Mouse (Mus musculus) hindbrain, embryonic 11.5 days (tissue): ENCODE measurements around the gene Tnni3. TPM values are rescaled to one million over a fixed set of nuclear protein-coding genes. Genes with fewer than 3 reads are reported as not detected.

ENCODE experiments used
- ATAC-seq: fragments of 200-750 bp; cut with Nextera tagmentation; 2 replicates; pipeline ENCODE4 v1.8.0; 2017; ENCODE audit warnings: mild to moderate bottlenecking, moderate TSS enrichment, moderate library complexity; ENCODE audit not compliant: low FRiP score
- DNase-seq: peaks from one replicate; pipeline ENCODE4 v3.0.0-alpha.2; 2015; ENCODE audit warnings: low spot score
- H3K27ac ChIP-seq: fragments of 300-500 bp; sonication (generic); 2 replicates; pipeline ENCODE4 v1.5.1; 2014; ENCODE audit warnings: mild to moderate bottlenecking, low read depth, low read length
- H3K27me3 ChIP-seq: fragments of 300-500 bp; sonication (generic); 2 replicates; pipeline ENCODE4 v1.6.1; 2014; ENCODE audit warnings: mild to moderate bottlenecking, low read length, moderate library complexity, mixed read lengths; ENCODE audit not compliant: control insufficient read depth, insufficient read depth
- H3K36me3 ChIP-seq: fragments of 300-500 bp; sonication (generic); 2 replicates; pipeline ENCODE4 v1.6.1; 2014; ENCODE audit warnings: mild to moderate bottlenecking, low read length, moderate library complexity, mixed read lengths; ENCODE audit not compliant: control insufficient read depth, insufficient read depth
- H3K4me1 ChIP-seq: fragments of 300-500 bp; sonication (generic); replicated peaks from 2 replicates; pipeline ENCODE4 v1.6.1; 2014; ENCODE audit warnings: low read length, mixed read lengths; ENCODE audit not compliant: control insufficient read depth, insufficient read depth
- H3K4me2 ChIP-seq: fragments of 300-500 bp; sonication (generic); replicated peaks from 2 replicates; pipeline ENCODE4 v1.6.1; 2014; ENCODE audit warnings: mild to moderate bottlenecking, low read depth, low read length
- H3K4me3 ChIP-seq: fragments of 300-500 bp; sonication (generic); 2 replicates; pipeline ENCODE4 v1.5.1; 2014; ENCODE audit warnings: low read depth, low read length
- H3K9ac ChIP-seq: fragments of 300-500 bp; sonication (generic); 2 replicates; pipeline ENCODE4 v1.6.1; 2014; ENCODE audit warnings: low read depth, low read length
- H3K9me3 ChIP-seq: fragments of 300-500 bp; sonication (generic); 2 replicates; pipeline ENCODE4 v1.6.1; 2016; ENCODE audit warnings: low read length; ENCODE audit not compliant: control insufficient read depth
- WGBS: fragments of 180-500 bp; shearing (Covaris S2); extraction: QIAGEN DNeasy Blood & Tissue Kit; methylation state at CpG from one replicate; pipeline ENCODE4 v1.1.7; 2014; 5-methylcytosine and 5-hydroxymethylcytosine counted together
- polyA plus RNA-seq: library from polyadenylated mRNA; unstranded; fragments of >200 nt; fragmentation: Nextera tagmentation; extraction: Ambion mirVana; gene quantifications from 2 replicates; pipeline ENCODE4 v1.2.1, GENCODE M21; 2014

Tnni3 gene
- polyA plus RNA-seq, 1 experiment from 2014 or later, result 2.5 TPM

- WGBS, result 89% methylated on average over 9 of the region's 9 CpGs
- no peak overlapping the region for H3K4me3 ChIP-seq
- no peak overlapping the region for H3K27ac ChIP-seq
- H3K9ac ChIP-seq, result no peak overlapping the region
- peaks cover 2% of the 10 kb centered on the region for H3K36me3 ChIP-seq
- H3K9me3 ChIP-seq, result no peaks in the 10 kb centered on the region
- H3K27me3 ChIP-seq, result no peaks in the 10 kb centered on the region
- ATAC-seq (no peak), DNase-seq (no peak)
- no peak overlapping the region for H3K4me2 ChIP-seq
- H3K4me1 ChIP-seq, result peaks cover 9% of the 10 kb centered on the region
These were observed 26.6 kb downstream of the Tnni3 start for GRCm38 (mm10) chr7:4497271-4497903.

- peaks cover 9% of the 10 kb centered on the region for H3K4me1 ChIP-seq
- no peaks in the 10 kb centered on the region for H3K9me3 ChIP-seq
- ATAC-seq (no peak), DNase-seq (no peak)
- no peaks in the 10 kb centered on the region for H3K27me3 ChIP-seq
- H3K4me3 ChIP-seq, result no peak overlapping the region
- H3K9ac ChIP-seq, result no peak overlapping the region
- H3K4me2 ChIP-seq, result no peak overlapping the region
- H3K36me3 ChIP-seq, result peaks cover 2% of the 10 kb centered on the region
- 95% methylated on average over 3 of the region's 3 CpGs for WGBS
- H3K27ac ChIP-seq, result no peak overlapping the region
These were observed 27.6 kb downstream of the Tnni3 start for GRCm38 (mm10) chr7:4496468-4496867.

- Histone ChIP-seq H3K4me3 (no peak overlapping the region), H3K27me3 (no peaks in the 10 kb centered on the region), H3K4me1 (peaks cover 3% of the 10 kb centered on the region), H3K9ac (no peak overlapping the region), H3K36me3 (peaks cover 8% of the 10 kb centered on the region), H3K9me3 (no peaks in the 10 kb centered on the region), H3K27ac (no peak overlapping the region), H3K4me2 (no peak overlapping the region)
- ATAC-seq (no peak), DNase-seq (no peak)
- 89% methylated on average over 1 of the region's 1 CpGs for WGBS
These were observed 30.0 kb downstream of the Tnni3 start for GRCm38 (mm10) chr7:4493991-4494390.

GRCm38 (mm10) chr7:4492284-4493224 is 31.5 kb downstream of the Tnni3 start:
- 87% methylated on average over 13 of the region's 13 CpGs for WGBS

GRCm38 (mm10) chr7:4491308-4491707 is 32.7 kb downstream of the Tnni3 start:
- Histone ChIP-seq H3K4me1 (no peaks in the 10 kb centered on the region), H3K27ac (no peak overlapping the region), H3K9ac (no peak overlapping the region), H3K27me3 (no peaks in the 10 kb centered on the region), H3K4me3 (no peak overlapping the region), H3K9me3 (no peaks in the 10 kb centered on the region), H3K4me2 (no peak overlapping the region), H3K36me3 (peaks cover 8% of the 10 kb centered on the region)
- no peak for ATAC-seq
- DNase-seq, result no peak
- 87% methylated on average over 6 of the region's 6 CpGs for WGBS

More at GRCm38 (mm10) chr7:4492284-4493224, 31.5 kb downstream of the Tnni3 start:
- Histone ChIP-seq H3K4me1 (no peaks in the 10 kb centered on the region), H3K27me3 (no peaks in the 10 kb centered on the region), H3K9ac (no peak overlapping the region), H3K4me2 (no peak overlapping the region), H3K27ac (no peak overlapping the region), H3K36me3 (peaks cover 8% of the 10 kb centered on the region), H3K9me3 (no peaks in the 10 kb centered on the region), H3K4me3 (no peak overlapping the region)
- no peak for ATAC-seq
- DNase-seq, result no peak

GRCm38 (mm10) chr7:4482281-4482680 is 41.7 kb downstream of the Tnni3 start:
- Histone ChIP-seq H3K4me3 (no peak overlapping the region), H3K27me3 (peaks cover 2% of the 10 kb centered on the region; the same call in 1 of the 2 replicates), H3K36me3 (peaks cover 22% of the 10 kb centered on the region), H3K9me3 (no peaks in the 10 kb centered on the region), H3K4me1 (peaks cover 8% of the 10 kb centered on the region; the same call in 1 of the 2 replicates), H3K4me2 (no peak overlapping the region), H3K27ac (no peak overlapping the region), H3K9ac (no peak overlapping the region)
- no peak for ATAC-seq
- no peak for DNase-seq
- 87% methylated on average over 12 of the region's 12 CpGs for WGBS

- Histone ChIP-seq H3K4me2 (no peak overlapping the region), H3K4me1 (peaks cover 8% of the 10 kb centered on the region; the same call in 1 of the 2 replicates), H3K9me3 (no peaks in the 10 kb centered on the region), H3K4me3 (no peak overlapping the region), H3K27ac (no peak overlapping the region), H3K27me3 (peaks cover 2% of the 10 kb centered on the region; the same call in 1 of the 2 replicates), H3K36me3 (peaks cover 22% of the 10 kb centered on the region), H3K9ac (no peak overlapping the region)
- ATAC-seq (no peak), DNase-seq (peak; percentile 49)
- 29% methylated on average over 6 of the region's 6 CpGs for WGBS
These were observed 44.4 kb downstream of the Tnni3 start for GRCm38 (mm10) chr7:4479674-4480073.

- 2% methylated on average over 16 of the region's 16 CpGs for WGBS
- Histone ChIP-seq H3K9me3 (no peaks in the 10 kb centered on the region), H3K4me3 (peak overlapping the region; percentile 42), H3K27me3 (peaks cover 8% of the 10 kb centered on the region), H3K4me1 (peaks cover 8% of the 10 kb centered on the region; the same call in 1 of the 2 replicates), H3K27ac (peak overlapping the region; percentile 63; the same call in 1 of the 2 replicates), H3K9ac (peak overlapping the region; percentile 29; the same call in 1 of the 2 replicates), H3K36me3 (peaks cover 18% of the 10 kb centered on the region), H3K4me2 (peak overlapping the region; percentile 61)
- peak; percentile 34 for DNase-seq
- peak; percentile 28; the same call in 1 of the 2 replicates for ATAC-seq
These were observed 45.2 kb downstream of the Tnni3 start for GRCm38 (mm10) chr7:4478796-4479291.
